Mouse (Mus musculus): ENCODE data around the gene Camkmt. TPM values are rescaled to one million over a fixed set of nuclear protein-coding genes. Genes with fewer than 3 reads are reported as not detected.

Camkmt gene
- polyA plus RNA-seq, 1 experiment from 2014 or later, result 11.4 TPM

- peak; percentile 71 for DNase-seq (ENCODE audit: low spot score)
- WGBS, result 2% methylated on average over 14 of the region's 14 CpGs
- Histone ChIP-seq H3K27ac (replicated peaks; ENCODE audit: low read depth, low read length) (no peak overlapping the region), H3K9ac (ENCODE audit: low read length) (no peak overlapping the region), H3K9me3 (ENCODE audit: control insufficient read depth, low read length) (no peaks in the 10 kb centered on the region), H3K27me3 (ENCODE audit: control insufficient read depth, insufficient read depth, low read length) (peaks cover 80% of the 10 kb centered on the region), H3K4me3 (ENCODE audit: low read depth, low read length) (no peak overlapping the region), H3K36me3 (ENCODE audit: control insufficient read depth, insufficient read depth, low read length) (no peaks in the 10 kb centered on the region), H3K4me2 (ENCODE audit: low read depth, severe bottlenecking) (no peak overlapping the region), H3K4me1 (ENCODE audit: control insufficient read depth, insufficient read depth, low read length) (peaks cover 3% of the 10 kb centered on the region; the same call in 1 of the 2 replicates)
- 0 out of 2 replicates have a peak, but pooled peaks have one; percentile 47 for ATAC-seq (ENCODE audit: insufficient number of reproducible peaks, low FRiP score, low TSS enrichment, low read depth)
These were observed 367.7 kb downstream of the Camkmt start for GRCm38 (mm10) chr17:85458075-85458474.

- no peak for ATAC-seq (ENCODE audit: insufficient number of reproducible peaks, low FRiP score, low TSS enrichment, low read depth)
- H3K9ac ChIP-seq (ENCODE audit: low read length), result no peak overlapping the region
- no peak for DNase-seq (ENCODE audit: low spot score)
- H3K4me1 ChIP-seq (ENCODE audit: control insufficient read depth, insufficient read depth, low read length), result peaks cover 6% of the 10 kb centered on the region; the same call in 1 of the 2 replicates
- H3K9me3 ChIP-seq (ENCODE audit: control insufficient read depth, low read length), result no peaks in the 10 kb centered on the region
- no peak overlapping the region for H3K4me3 ChIP-seq (ENCODE audit: low read depth, low read length)
- WGBS, result 7% methylated on average over 9 of the region's 9 CpGs
- H3K4me2 ChIP-seq (ENCODE audit: low read depth, severe bottlenecking), result no peak overlapping the region
- H3K27me3 ChIP-seq (ENCODE audit: control insufficient read depth, insufficient read depth, low read length), result peaks cover 79% of the 10 kb centered on the region
- H3K27ac ChIP-seq (replicated peaks; ENCODE audit: low read depth, low read length), result no peak overlapping the region
- no peaks in the 10 kb centered on the region for H3K36me3 ChIP-seq (ENCODE audit: control insufficient read depth, insufficient read depth, low read length)
These were observed 368.2 kb downstream of the Camkmt start for GRCm38 (mm10) chr17:85458589-85458988.

- no peak overlapping the region for H3K9ac ChIP-seq (ENCODE audit: low read length)
- no peak overlapping the region for H3K4me2 ChIP-seq (ENCODE audit: low read depth, severe bottlenecking)
- no peak overlapping the region for H3K27ac ChIP-seq (replicated peaks; ENCODE audit: low read depth, low read length)
- H3K27me3 ChIP-seq (ENCODE audit: control insufficient read depth, insufficient read depth, low read length), result peaks cover 81% of the 10 kb centered on the region
- 38% methylated on average over 3 of the region's 3 CpGs for WGBS
- H3K4me1 ChIP-seq (ENCODE audit: control insufficient read depth, insufficient read depth, low read length), result peaks cover 9% of the 10 kb centered on the region; the same call in 1 of the 2 replicates
- H3K36me3 ChIP-seq (ENCODE audit: control insufficient read depth, insufficient read depth, low read length), result no peaks in the 10 kb centered on the region
- no peak overlapping the region for H3K4me3 ChIP-seq (ENCODE audit: low read depth, low read length)
- ATAC-seq (ENCODE audit: insufficient number of reproducible peaks, low FRiP score, low TSS enrichment, low read depth), result no peak
- no peak for DNase-seq (ENCODE audit: low spot score)
- no peaks in the 10 kb centered on the region for H3K9me3 ChIP-seq (ENCODE audit: control insufficient read depth, low read length)
These were observed 371.2 kb downstream of the Camkmt start for GRCm38 (mm10) chr17:85461577-85461976.

GRCm38 (mm10) chr17:85463497-85464392, 373.4 kb downstream of the Camkmt start:
- H3K9ac ChIP-seq (ENCODE audit: low read length), result no peak overlapping the region; the same call in 1 of the 2 replicates

GRCm38 (mm10) chr17:85464466-85465411, 374.4 kb downstream of the Camkmt start:
- DNase-seq (ENCODE audit: low spot score), result no peak
- 0 out of 2 replicates have a peak overlapping the region, but pooled peaks have one; percentile 1 for H3K4me3 ChIP-seq (ENCODE audit: low read depth, low read length)
- no peaks in the 10 kb centered on the region for H3K9me3 ChIP-seq (ENCODE audit: control insufficient read depth, low read length)
- no peak overlapping the region for H3K27ac ChIP-seq (replicated peaks; ENCODE audit: low read depth, low read length)
- no peak overlapping the region for H3K9ac ChIP-seq (ENCODE audit: low read length)
- H3K4me1 ChIP-seq (ENCODE audit: control insufficient read depth, insufficient read depth, low read length), result peaks cover 9% of the 10 kb centered on the region; the same call in 1 of the 2 replicates
- WGBS, result 1% methylated on average over 40 of the region's 40 CpGs
- ATAC-seq (ENCODE audit: insufficient number of reproducible peaks, low FRiP score, low TSS enrichment, low read depth), result peak; percentile 61; the same call in 1 of the 2 replicates
- H3K36me3 ChIP-seq (ENCODE audit: control insufficient read depth, insufficient read depth, low read length), result no peaks in the 10 kb centered on the region
- H3K4me2 ChIP-seq (ENCODE audit: low read depth, severe bottlenecking), result peak overlapping the region; percentile 29
- peaks cover 74% of the 10 kb centered on the region for H3K27me3 ChIP-seq (ENCODE audit: control insufficient read depth, insufficient read depth, low read length)

More at GRCm38 (mm10) chr17:85463497-85464392, 373.4 kb downstream of the Camkmt start:
- H3K4me1 ChIP-seq (ENCODE audit: control insufficient read depth, insufficient read depth, low read length), result peaks cover 9% of the 10 kb centered on the region; the same call in 1 of the 2 replicates
- peak overlapping the region; percentile 29 for H3K4me2 ChIP-seq (ENCODE audit: low read depth, severe bottlenecking)
- H3K9me3 ChIP-seq (ENCODE audit: control insufficient read depth, low read length), result no peaks in the 10 kb centered on the region
- no peak overlapping the region; the same call in 1 of the 2 replicates for H3K27ac ChIP-seq (replicated peaks; ENCODE audit: low read depth, low read length)
- DNase-seq (ENCODE audit: low spot score) (peak; percentile 73), ATAC-seq (ENCODE audit: insufficient number of reproducible peaks, low FRiP score, low TSS enrichment, low read depth) (no peak)
- no peak overlapping the region for H3K4me3 ChIP-seq (ENCODE audit: low read depth, low read length)
- peaks cover 79% of the 10 kb centered on the region for H3K27me3 ChIP-seq (ENCODE audit: control insufficient read depth, insufficient read depth, low read length)
- 6% methylated on average over 22 of the region's 22 CpGs for WGBS
- no peaks in the 10 kb centered on the region for H3K36me3 ChIP-seq (ENCODE audit: control insufficient read depth, insufficient read depth, low read length)

- ATAC-seq (ENCODE audit: insufficient number of reproducible peaks, low FRiP score, low TSS enrichment, low read depth) (no peak), DNase-seq (ENCODE audit: low spot score) (no peak)
- Histone ChIP-seq H3K4me2 (ENCODE audit: low read depth, severe bottlenecking) (no peak overlapping the region), H3K4me3 (ENCODE audit: low read depth, low read length) (no peak overlapping the region), H3K27ac (replicated peaks; ENCODE audit: low read depth, low read length) (no peak overlapping the region), H3K36me3 (ENCODE audit: control insufficient read depth, insufficient read depth, low read length) (no peaks in the 10 kb centered on the region), H3K9ac (ENCODE audit: low read length) (no peak overlapping the region), H3K27me3 (ENCODE audit: control insufficient read depth, insufficient read depth, low read length) (peaks cover 76% of the 10 kb centered on the region), H3K9me3 (ENCODE audit: control insufficient read depth, low read length) (no peaks in the 10 kb centered on the region), H3K4me1 (ENCODE audit: control insufficient read depth, insufficient read depth, low read length) (peaks cover 6% of the 10 kb centered on the region; the same call in 1 of the 2 replicates)
- WGBS, result 77% methylated on average over 4 of the region's 4 CpGs
These were observed 379.4 kb downstream of the Camkmt start for GRCm38 (mm10) chr17:85469776-85470175.

- Histone ChIP-seq H3K4me3 (ENCODE audit: low read depth, low read length) (no peak overlapping the region), H3K27ac (replicated peaks; ENCODE audit: low read depth, low read length) (no peak overlapping the region), H3K4me2 (ENCODE audit: low read depth, severe bottlenecking) (no peak overlapping the region), H3K9me3 (ENCODE audit: control insufficient read depth, low read length) (no peaks in the 10 kb centered on the region), H3K9ac (ENCODE audit: low read length) (no peak overlapping the region), H3K36me3 (ENCODE audit: control insufficient read depth, insufficient read depth, low read length) (no peaks in the 10 kb centered on the region), H3K27me3 (ENCODE audit: control insufficient read depth, insufficient read depth, low read length) (peaks cover 66% of the 10 kb centered on the region), H3K4me1 (ENCODE audit: control insufficient read depth, insufficient read depth, low read length) (no peaks in the 10 kb centered on the region)
- WGBS, result 6% methylated on average over 5 of the region's 5 CpGs
- no peak for DNase-seq (ENCODE audit: low spot score)
- no peak for ATAC-seq (ENCODE audit: insufficient number of reproducible peaks, low FRiP score, low TSS enrichment, low read depth)
These were observed 382.4 kb downstream of the Camkmt start for GRCm38 (mm10) chr17:85472687-85473202.

GRCm38 (mm10) chr17:85473217-85473616, 382.9 kb downstream of the Camkmt start:
- no peaks in the 10 kb centered on the region for H3K9me3 ChIP-seq (ENCODE audit: control insufficient read depth, low read length)
- 3% methylated on average over 16 of the region's 16 CpGs for WGBS
- H3K4me1 ChIP-seq (ENCODE audit: control insufficient read depth, insufficient read depth, low read length), result no peaks in the 10 kb centered on the region
- ATAC-seq (ENCODE audit: insufficient number of reproducible peaks, low FRiP score, low TSS enrichment, low read depth), result no peak
- no peak overlapping the region for H3K4me2 ChIP-seq (ENCODE audit: low read depth, severe bottlenecking)
- no peak overlapping the region for H3K4me3 ChIP-seq (ENCODE audit: low read depth, low read length)
- no peaks in the 10 kb centered on the region for H3K36me3 ChIP-seq (ENCODE audit: control insufficient read depth, insufficient read depth, low read length)
- no peak overlapping the region for H3K9ac ChIP-seq (ENCODE audit: low read length)
- H3K27me3 ChIP-seq (ENCODE audit: control insufficient read depth, insufficient read depth, low read length), result peaks cover 66% of the 10 kb centered on the region
- no peak for DNase-seq (ENCODE audit: low spot score)
- no peak overlapping the region for H3K27ac ChIP-seq (replicated peaks; ENCODE audit: low read depth, low read length)

Measured in limb, embryonic 11.5 days (tissue).